Mouse (Mus musculus): ENCODE data around the gene Yipf3. TPM values are rescaled to one million over a fixed set of nuclear protein-coding genes. Genes with fewer than 3 reads are reported as not detected.

Gene Yipf3
- 10 to 100 TPM; 48.7 to 58.4 TPM for total RNA-seq (2021)
- long read RNA-seq, experiment 1, transcript Yipf3-201 (9 exons, 2,035 nt) = major isoform, 29 of 44 reads
- long read RNA-seq, experiment 1, partial matches to known transcripts = 13 of 44 reads
- long read RNA-seq, experiment 1, other reads (novel, unspliced or antisense) = 2 of 44 reads
- long read RNA-seq, experiment 2, transcript Yipf3-201 (9 exons, 2,035 nt) = major isoform, 34 of 53 reads
- long read RNA-seq, experiment 2, partial matches to known transcripts = 15 of 53 reads
- long read RNA-seq, experiment 2, other reads (novel, unspliced or antisense) = 2 of 53 reads

GRCm38 (mm10) chr17:46247512-46248188 is at the start of gene Yipf3, which contains the start of gene Polr1c:
Gene Yipf3, plus strand, starts transcription at chr17:46248080.
Gene Polr1c, minus strand, starts transcription at chr17:46248054.
- intact Hi-C loops (cut with DNase I) = loop anchor here (5.0 kb wide), 1 partner anchor 45 kb away; the partner anchor contains the start of genes Polh and Xpo5
- DNase-seq = peak; percentile 90 to 92

DNA sequence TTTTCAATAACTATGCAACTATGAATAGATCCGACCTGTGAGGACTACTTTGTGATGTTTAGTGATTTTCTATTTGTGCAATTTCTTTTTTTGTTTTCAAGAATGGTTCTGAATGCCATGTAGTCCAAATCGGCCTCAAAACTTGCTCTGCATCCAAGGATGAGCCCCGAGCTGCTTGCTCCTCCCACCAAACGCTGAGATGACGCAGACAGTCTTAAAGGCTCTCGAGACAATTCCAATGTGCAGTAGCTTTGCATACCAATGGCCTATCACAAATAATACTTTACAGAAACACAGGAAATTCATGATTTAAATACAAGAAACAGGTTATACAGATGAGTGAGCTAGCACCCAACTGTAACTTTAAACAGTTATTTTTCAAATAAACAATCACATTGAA is 46.7 kb upstream of the Yipf3 start:
- DNase-seq = no peak
- intact Hi-C loops (cut with DNase I) = loop anchor here (5.0 kb wide), 1 partner anchor 46 kb away; the partner anchor contains the start of genes Polr1c and Yipf3

DNA sequence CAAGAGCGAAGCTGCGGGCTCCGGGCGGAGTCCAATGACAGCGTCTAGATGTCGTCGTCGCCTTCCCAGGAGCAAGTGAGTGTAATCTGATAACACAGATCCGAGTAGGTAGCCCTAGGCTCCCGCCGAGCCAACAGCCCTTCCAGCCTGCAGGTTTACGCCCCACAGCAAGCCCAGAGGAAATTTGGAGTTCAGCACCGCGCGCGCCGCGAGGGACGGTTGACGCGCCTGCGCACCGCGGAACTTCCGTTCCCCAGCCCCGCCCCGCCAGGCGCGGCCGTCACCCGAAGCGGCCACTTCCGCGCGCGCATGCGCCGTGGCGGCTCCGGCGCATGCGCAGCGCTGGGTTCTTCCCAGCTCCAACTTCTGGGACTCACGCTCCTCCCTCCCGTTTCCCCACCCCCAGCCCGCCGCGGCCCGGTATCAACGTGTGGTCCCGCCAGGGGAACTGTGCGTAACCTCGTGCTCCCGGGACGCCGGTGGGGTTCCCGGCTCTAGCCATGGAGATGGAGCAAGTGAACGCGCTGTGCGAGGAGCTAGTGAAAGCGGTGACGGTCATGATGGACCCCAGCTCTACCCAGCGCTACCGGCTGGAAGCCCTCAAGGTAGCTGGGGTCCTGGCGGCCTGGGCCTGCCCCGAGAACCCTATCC is 45.3 kb upstream of the Yipf3 start, which contains the start of the genes Polh and Xpo5:
Polh (minus strand) TSS at position 225 of the 651 bp plus-strand sequence.
Xpo5 (plus strand) TSS at position 362 of the 651 bp plus-strand sequence.
- intact Hi-C loops (cut with DNase I) = loop anchor here (5.0 kb wide), 1 partner anchor 45 kb away; the partner anchor contains the start of genes Polr1c and Yipf3
- peak; percentile 87 to 90 for DNase-seq

- DNase-seq = no peak
- intact Hi-C loops (cut with DNase I) = loop anchor here (5.0 kb wide), 1 partner anchor 44 kb away; the partner anchor contains the start of genes Polr1c and Yipf3
Measured at GRCm38 (mm10) chr17:46203078-46203477, 44.8 kb upstream of the Yipf3 start.

- no peak for DNase-seq
- intact Hi-C loops (cut with DNase I) = no loop called here
Measured at GRCm38 (mm10) chr17:46206676-46207075, 41.2 kb upstream of the Yipf3 start.

- no peak for DNase-seq
- intact Hi-C loops (cut with DNase I) = no loop called here
Measured at GRCm38 (mm10) chr17:46210550-46210949, 37.3 kb upstream of the Yipf3 start.

- DNase-seq = no peak
Measured at GRCm38 (mm10) chr17:46221601-46222000, 26.3 kb upstream of the Yipf3 start.

DNA sequence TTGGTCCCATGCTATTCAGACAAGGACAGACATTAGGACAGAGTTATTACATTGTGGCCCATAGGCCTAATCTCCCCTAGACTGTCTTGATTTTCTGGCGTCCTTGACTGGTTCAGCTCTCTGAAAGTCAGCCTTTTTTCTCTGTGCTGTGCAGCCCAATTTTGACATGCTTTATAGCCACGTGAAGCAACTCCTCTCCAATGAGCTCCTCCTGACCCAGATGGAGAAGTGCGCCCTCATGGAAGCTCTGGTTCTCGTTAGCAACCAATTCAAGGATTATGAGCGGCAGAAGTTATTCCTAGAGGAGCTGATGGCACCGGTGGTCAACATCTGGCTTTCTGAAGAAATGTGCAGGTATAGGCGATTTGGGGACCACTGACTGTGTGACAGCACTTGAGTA is 20.3 kb upstream of the Yipf3 start:
- no peak for DNase-seq
- intact Hi-C loops (cut with DNase I) = no loop called here

More at GRCm38 (mm10) chr17:46221601-46222000, 26.3 kb upstream of the Yipf3 start:
- intact Hi-C loops (cut with DNase I) = no loop called here

DNA sequence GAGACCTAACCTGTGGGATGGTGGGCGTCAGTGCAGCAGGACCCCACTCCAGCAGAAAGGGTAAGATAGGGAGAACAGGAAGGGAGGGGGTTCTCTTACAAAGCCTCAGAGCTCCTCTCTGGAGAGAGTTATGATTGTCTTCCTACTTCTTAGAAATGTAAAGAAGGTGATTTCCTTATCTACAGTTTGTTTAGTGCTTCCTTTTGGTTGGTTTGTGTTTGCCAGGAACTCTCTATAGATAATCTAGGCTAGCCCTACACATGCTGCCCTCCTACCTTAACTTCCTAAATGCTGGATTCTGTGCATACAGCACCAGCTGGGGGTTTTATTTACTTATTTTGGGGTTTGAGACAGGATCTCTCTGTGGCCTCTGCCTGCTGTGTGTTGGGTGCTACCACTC is 11.8 kb upstream of the Yipf3 start:
- no peak for DNase-seq
- intact Hi-C loops (cut with DNase I) = no loop called here

DNA sequence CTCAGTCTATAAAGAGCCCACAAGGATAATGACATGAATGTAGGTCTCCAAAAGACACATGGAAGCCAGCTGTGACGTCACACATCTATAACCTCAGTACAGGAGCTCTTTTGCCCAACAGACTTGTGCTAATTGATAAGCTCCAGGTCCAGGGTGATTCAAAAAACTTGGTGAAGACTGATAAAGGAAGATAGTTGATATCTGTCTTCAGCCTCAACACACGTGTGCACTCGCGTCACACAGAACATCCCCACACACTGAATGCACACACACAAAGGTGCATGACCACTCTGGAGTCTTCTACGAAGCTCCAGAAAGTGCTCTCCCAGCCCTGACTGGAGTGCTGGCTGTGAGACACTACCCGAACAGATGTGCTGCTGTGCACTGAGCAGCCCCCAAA is 10.8 kb upstream of the Yipf3 start:
- DNase-seq = no peak
- intact Hi-C loops (cut with DNase I) = no loop called here

DNA sequence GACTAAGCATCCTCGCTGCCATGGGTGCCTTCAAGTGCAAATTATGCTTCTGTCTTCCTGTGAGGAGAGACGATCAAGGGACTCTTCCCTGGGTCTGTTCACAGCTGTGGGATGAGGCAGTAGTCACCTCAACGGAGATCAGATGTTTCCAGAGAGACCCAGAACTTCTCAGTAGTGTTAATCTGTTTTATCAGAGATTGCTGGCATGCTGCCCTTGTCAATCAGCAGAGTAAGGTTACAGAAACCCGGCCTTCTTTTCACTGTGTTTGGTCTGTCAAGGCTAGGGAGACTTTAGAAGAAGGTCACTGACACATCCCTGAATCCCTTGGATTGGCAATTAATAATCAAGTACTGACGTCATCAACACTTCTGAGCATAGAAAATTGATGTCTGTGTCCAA is 10.4 kb upstream of the Yipf3 start:
- DNase-seq = no peak
- intact Hi-C loops (cut with DNase I) = no loop called here

- no peak for DNase-seq
- intact Hi-C loops (cut with DNase I) = no loop called here
Measured at GRCm38 (mm10) chr17:46239516-46240114, 8.3 kb upstream of the Yipf3 start.

- intact Hi-C loops (cut with DNase I) = no loop called here
- DNase-seq = no peak
Measured at GRCm38 (mm10) chr17:46241471-46241870, 6.4 kb upstream of the Yipf3 start.

GRCm38 (mm10) chr17:46242274-46242673 is 5.6 kb upstream of the Yipf3 start:
- intact Hi-C loops (cut with DNase I) = no loop called here
- DNase-seq = no peak

DNA sequence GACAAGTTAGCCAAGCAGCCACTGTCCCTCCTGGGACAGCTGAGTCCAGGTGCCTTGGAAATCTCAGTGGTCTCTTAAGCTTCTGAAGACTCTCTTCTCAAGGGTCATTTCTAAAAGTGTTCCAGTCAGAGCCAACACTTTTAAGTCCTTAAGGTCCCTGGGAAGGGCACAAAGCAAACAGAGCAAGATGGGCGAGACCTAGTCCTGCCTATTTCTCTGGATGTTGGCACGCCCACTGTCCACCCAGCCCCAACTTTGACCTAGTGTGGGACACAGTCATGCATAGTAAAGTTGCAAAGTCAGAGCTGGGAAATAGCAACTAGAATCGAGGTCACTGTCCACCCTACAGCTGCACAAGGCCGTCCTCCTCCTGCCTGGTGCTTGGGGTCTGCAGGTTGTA is 4.9 kb upstream of the Yipf3 start:
- DNase-seq = no peak
- intact Hi-C loops (cut with DNase I) = no loop called here

- DNase-seq = no peak
- intact Hi-C loops (cut with DNase I) = no loop called here
Measured at GRCm38 (mm10) chr17:46243624-46244023, 4.3 kb upstream of the Yipf3 start.

DNA sequence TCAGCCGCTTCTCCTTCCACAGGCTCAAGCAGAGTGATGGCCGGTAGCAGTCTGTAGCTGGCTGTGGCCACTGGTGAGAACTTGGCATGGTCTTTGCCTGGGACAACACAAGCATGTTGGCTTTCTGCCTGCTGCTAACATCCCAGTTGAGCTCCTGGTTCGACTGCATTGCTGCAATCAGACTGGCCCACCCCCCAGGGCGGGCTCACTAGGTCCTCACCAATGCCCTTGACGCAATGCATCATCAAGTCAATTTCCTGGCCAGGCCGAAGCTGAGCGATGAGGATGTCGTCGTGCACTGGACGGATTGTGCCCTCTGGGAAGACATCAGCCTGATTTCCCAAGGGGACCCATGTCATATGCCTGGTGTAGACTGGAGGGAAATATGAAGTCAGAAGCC is 3.3 kb upstream of the Yipf3 start:
- no peak for DNase-seq
- intact Hi-C loops (cut with DNase I) = no loop called here

DNA sequence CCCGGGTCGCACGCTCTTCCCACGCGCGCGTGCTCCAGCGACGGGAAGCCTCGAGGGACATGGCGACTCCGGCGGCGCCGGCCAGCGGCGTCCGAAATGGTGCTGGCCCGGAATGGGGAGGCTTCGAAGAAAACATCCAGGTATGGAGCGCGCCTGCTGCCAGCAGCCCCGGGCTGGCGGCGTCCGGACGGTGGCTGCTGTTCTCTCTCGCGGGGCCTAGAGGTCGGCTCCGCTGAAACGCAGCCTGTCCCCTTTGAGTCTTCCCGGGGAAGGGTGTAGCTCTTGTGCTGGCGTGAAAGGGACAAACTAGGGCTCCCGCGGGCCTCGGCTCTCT is 276 bp downstream of the Yipf3 start:
- intact Hi-C loops (cut with DNase I) = loop anchor here (5.0 kb wide), 1 partner anchor 46 kb away; the partner anchor contains the start of genes Polh and Xpo5
- no peak for DNase-seq

GRCm38 (mm10) chr17:46251174-46251573 is 3.3 kb downstream of the Yipf3 start:
- intact Hi-C loops (cut with DNase I) = no loop called here
- DNase-seq = no peak

DNA sequence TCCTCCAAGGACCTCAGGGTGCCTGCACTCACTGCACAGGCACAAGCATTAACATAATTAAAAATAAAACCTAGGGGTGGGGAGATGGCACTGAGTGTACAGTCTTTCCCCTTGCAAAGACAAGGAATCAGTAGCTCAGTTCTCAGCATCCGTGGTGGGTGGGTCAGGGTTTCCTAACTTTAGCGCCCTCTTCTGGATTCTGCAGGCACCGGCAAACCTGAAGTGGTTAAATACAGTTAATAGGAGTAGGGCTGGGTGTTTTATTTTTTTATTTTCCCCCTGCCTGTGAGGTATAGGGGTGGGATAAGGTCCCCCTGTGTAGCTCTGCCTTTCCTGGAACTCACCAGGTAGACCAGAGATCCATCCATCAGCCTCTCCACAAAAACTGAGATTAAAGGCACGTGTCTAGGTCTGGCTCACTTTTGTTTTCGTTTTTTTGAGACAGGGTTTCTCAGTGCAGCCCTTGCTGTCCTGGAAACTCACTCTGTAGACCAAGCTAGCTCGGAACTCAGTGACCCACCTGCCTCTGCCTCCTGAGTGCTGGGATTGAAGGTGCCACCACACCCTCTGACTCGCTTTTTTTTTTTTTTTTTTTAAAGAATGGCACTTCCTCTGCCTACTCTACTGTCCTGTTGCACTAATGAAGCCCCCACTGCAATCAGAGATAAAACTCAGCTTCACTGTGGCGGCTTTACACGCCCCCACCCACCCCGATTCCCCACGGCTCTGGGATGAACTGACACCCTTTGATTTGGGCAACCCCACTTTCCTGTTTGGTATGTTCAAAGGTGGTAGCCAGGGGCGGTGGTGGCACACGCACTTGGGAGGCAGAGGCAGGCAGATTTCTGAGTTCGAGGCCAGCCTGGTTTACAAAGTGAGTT is 4.9 kb downstream of the Yipf3 start:
- no peak for DNase-seq
- intact Hi-C loops (cut with DNase I) = no loop called here
